Mouse (Mus musculus) lung, adult 2 months (tissue): ENCODE measurements around the gene Mecom.
"Not testable (repeated sequence)": the region's sequence is repeated elsewhere in the genome, so short reads cannot be mapped to it uniquely, and the experiment has no call there.

Experiments
- CTCF ChIP-seq: fragments of 200-500 bp; IDR thresholded peaks from 2 replicates; pipeline ENCODE4 v1.5.1; 2011; ENCODE audit warnings: mild to moderate bottlenecking, low read length, control low read depth; ENCODE audit not compliant: insufficient read depth
- POLR2A ChIP-seq: fragments of 200-500 bp; IDR thresholded peaks from 2 replicates; pipeline ENCODE4 v1.6.1; 2011; ENCODE audit warnings: low read depth, mild to moderate bottlenecking, control low read depth, low read length, borderline replicate concordance; ENCODE audit errors: extremely low read depth

- TF ChIP-seq POLR2A, CTCF: not testable (repeated sequence)
Measured at GRCm38 (mm10) chr3:30225200-30225599, 322.6 kb downstream of the Mecom start.
